Mouse (Mus musculus) embryonic facial prominence, embryonic 11.5 days (tissue): ENCODE measurements around the gene Hps4. TPM values are rescaled to one million over a fixed set of nuclear protein-coding genes. Genes with fewer than 3 reads are reported as not detected.
"Not testable (repeated sequence)": the region's sequence is repeated elsewhere in the genome, so short reads cannot be mapped to it uniquely, and the experiment has no call there.

Experiments used
- ATAC-seq: fragments of 200-750 bp; cut with Nextera tagmentation; replicated peaks from 2 replicates; pipeline ENCODE4 v1.8.0; 2017; ENCODE audit warnings: low read depth; ENCODE audit not compliant: insufficient number of reproducible peaks, low FRiP score, low TSS enrichment
- DNase-seq: peaks from one replicate; pipeline ENCODE4 v3.0.0-alpha.2; 2015; ENCODE audit warnings: low spot score
- H3K27ac ChIP-seq: fragments of 300-500 bp; sonication (generic); replicated peaks from 2 replicates; pipeline ENCODE4 v1.5.1; 2014; ENCODE audit warnings: mild to moderate bottlenecking, low read depth, low read length, control low read depth
- H3K27me3 ChIP-seq: fragments of 300-500 bp; sonication (generic); 2 replicates; pipeline ENCODE4 v1.6.1; 2014; ENCODE audit warnings: mild to moderate bottlenecking, low read length, moderate library complexity, mixed read lengths; ENCODE audit not compliant: control insufficient read depth, insufficient read depth
- H3K36me3 ChIP-seq: fragments of 300-500 bp; sonication (generic); replicated peaks from 2 replicates; pipeline ENCODE4 v1.6.1; 2014; ENCODE audit warnings: low read depth, mild to moderate bottlenecking, low read length, moderate library complexity, mixed read lengths; ENCODE audit not compliant: control insufficient read depth, insufficient read depth
- H3K4me1 ChIP-seq: fragments of 300-500 bp; sonication (generic); 2 replicates; pipeline ENCODE4 v1.6.1; 2014; ENCODE audit warnings: low read length, mixed read lengths; ENCODE audit not compliant: control insufficient read depth, insufficient read depth
- H3K4me2 ChIP-seq: fragments of 300-500 bp; sonication (generic); 2 replicates; pipeline ENCODE4 v1.6.1; 2014; ENCODE audit warnings: low read depth, mild to moderate bottlenecking, control low read depth, low read length, moderate library complexity
- H3K4me3 ChIP-seq: fragments of 300-500 bp; sonication (generic); 2 replicates; pipeline ENCODE4 v1.5.1; 2014; ENCODE audit warnings: low read depth, low read length, control low read depth
- H3K9ac ChIP-seq: fragments of 300-500 bp; sonication (generic); replicated peaks from 2 replicates; pipeline ENCODE4 v1.6.1; 2014; ENCODE audit warnings: mild to moderate bottlenecking, control low read depth, low read length
- H3K9me3 ChIP-seq: fragments of 300-500 bp; sonication (generic); replicated peaks from 2 replicates; pipeline ENCODE4 v1.6.1; 2016; ENCODE audit warnings: mild to moderate bottlenecking, low read length, inconsistent platforms, mixed read lengths; ENCODE audit not compliant: control insufficient read depth
- WGBS: fragments of 180-500 bp; shearing (Covaris S2); extraction: QIAGEN DNeasy Blood & Tissue Kit; methylation state at CpG from one replicate; pipeline ENCODE4 v1.1.7; 2014; 5-methylcytosine and 5-hydroxymethylcytosine counted together
- polyA plus RNA-seq: library from polyadenylated mRNA; unstranded; fragments of >200 nt; fragmentation: Nextera tagmentation; extraction: Ambion mirVana; gene quantifications from 2 replicates; pipeline ENCODE4 v1.2.1, GENCODE M21; 2014

Gene Hps4
- polyA plus RNA-seq, 1 experiment from 2014 or later: 28.6 TPM

DNA sequence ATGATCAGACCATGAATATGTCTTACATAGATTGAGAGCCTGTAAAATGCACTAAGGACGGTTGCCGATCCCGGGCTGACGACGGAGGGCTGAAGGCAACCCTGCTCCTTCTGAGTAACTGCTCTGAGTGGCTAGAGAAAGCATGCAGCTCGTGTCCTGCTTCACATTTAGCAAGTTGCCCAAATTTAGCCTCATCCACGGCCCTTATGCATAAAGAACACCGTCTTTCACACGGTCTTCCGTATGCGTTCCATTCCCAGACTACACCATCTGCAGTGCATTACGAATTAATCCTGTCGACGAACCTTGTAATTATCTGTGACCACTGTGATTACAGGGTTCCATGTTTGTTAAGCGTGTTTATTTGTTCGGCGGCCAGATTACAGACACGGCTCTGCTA, 53.2 kb downstream of the Hps4 start:
- H3K4me3 ChIP-seq: no peak overlapping the region
- H3K9ac ChIP-seq: no peak overlapping the region
- no peaks in the 10 kb centered on the region for H3K36me3 ChIP-seq
- H3K4me2 ChIP-seq: no peak overlapping the region
- no peaks in the 10 kb centered on the region for H3K9me3 ChIP-seq
- H3K4me1 ChIP-seq: peaks cover 4% of the 10 kb centered on the region
- no peak for ATAC-seq
- peak overlapping the region; percentile 61; the same call in 1 of the 2 replicates for H3K27ac ChIP-seq
- peak; percentile 73 for DNase-seq
- no peaks in the 10 kb centered on the region for H3K27me3 ChIP-seq
- WGBS: 52% methylated on average over 18 of the region's 18 CpGs

DNA sequence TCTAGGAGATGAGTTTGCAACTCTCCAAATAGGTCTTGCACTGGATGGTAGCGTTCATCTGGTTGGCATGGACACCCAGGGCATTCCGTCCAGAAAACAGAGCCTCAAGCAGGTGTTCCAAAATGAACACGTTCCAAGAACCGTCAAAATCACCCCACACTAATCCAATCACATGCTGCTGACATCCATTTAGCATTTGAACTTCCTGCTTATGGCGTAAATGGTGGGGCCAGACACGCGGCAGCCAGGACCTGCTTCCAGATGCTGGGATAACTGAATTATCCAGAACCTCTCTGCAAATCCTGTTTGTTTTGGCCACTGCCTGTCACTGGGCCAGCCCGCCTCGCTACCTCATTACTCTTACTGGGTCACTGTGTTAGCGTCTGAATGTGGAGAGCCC, 56.4 kb downstream of the Hps4 start:
- Histone ChIP-seq H3K4me1 (no peaks in the 10 kb centered on the region; the same call in 1 of the 2 replicates), H3K4me3 (no peak overlapping the region), H3K4me2 (no peak overlapping the region), H3K9me3 (no peaks in the 10 kb centered on the region), H3K27ac (no peak overlapping the region), H3K36me3 (no peaks in the 10 kb centered on the region), H3K27me3 (no peaks in the 10 kb centered on the region), H3K9ac (no peak overlapping the region)
- DNase-seq (peak; percentile 18), ATAC-seq (no peak)
- 66% methylated on average over 10 of the region's 10 CpGs for WGBS

DNA sequence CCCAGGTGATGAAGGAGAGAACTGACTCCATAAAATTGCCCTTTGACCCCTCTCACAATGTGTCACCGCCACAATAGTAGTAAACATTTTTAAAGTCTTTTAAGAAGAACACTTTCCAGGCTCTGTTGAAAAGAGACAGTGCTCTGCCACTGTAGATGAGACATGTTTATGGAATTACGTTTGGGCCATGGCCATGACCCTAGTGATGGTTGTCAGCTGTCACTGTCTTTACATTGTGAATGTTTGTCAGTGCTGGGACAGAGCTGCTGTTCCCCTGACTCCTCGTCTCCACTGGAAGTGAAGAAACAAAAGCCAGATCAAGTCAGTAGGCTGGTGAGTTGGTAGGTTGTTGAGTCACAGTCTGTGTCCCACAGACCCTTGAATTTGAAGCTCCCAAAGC, 59.6 kb downstream of the Hps4 start:
- no peaks in the 10 kb centered on the region for H3K9me3 ChIP-seq
- H3K27me3 ChIP-seq: no peaks in the 10 kb centered on the region
- H3K9ac ChIP-seq: no peak overlapping the region
- no peak overlapping the region for H3K27ac ChIP-seq
- H3K36me3 ChIP-seq: no peaks in the 10 kb centered on the region
- H3K4me2 ChIP-seq: no peak overlapping the region
- 71% methylated on average over 3 of the region's 3 CpGs for WGBS
- DNase-seq (no peak), ATAC-seq (no peak)
- no peaks in the 10 kb centered on the region for H3K4me1 ChIP-seq
- no peak overlapping the region for H3K4me3 ChIP-seq

DNA sequence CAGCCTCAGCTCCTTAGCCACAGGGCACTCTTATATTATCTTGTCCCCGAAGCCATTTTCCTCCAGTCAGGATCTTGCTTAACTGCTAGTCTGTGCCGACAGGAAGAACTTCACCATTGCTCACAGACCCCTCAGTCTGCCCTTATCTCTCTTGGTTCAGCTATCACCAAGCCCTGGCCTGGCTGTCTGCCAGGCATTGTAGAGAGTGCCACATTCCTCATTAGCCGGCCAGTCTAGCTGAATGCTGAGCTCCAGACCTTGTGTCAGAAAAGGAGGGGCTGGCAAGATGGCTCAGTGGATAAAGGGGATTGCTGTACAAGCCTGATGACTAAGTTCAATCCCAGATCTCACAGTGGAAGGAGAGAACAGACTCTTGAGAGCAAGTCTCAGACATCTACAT, 63.1 kb downstream of the Hps4 start:
- WGBS: 72% methylated on average over 3 of the region's 3 CpGs
- ATAC-seq (no peak), DNase-seq (no peak)
- no peaks in the 10 kb centered on the region for H3K27me3 ChIP-seq
- H3K9ac ChIP-seq: no peak overlapping the region
- no peak overlapping the region for H3K4me2 ChIP-seq
- no peak overlapping the region for H3K4me3 ChIP-seq
- no peak overlapping the region for H3K27ac ChIP-seq
- H3K4me1 ChIP-seq: no peaks in the 10 kb centered on the region
- H3K36me3 ChIP-seq: no peaks in the 10 kb centered on the region
- H3K9me3 ChIP-seq: no peaks in the 10 kb centered on the region

DNA sequence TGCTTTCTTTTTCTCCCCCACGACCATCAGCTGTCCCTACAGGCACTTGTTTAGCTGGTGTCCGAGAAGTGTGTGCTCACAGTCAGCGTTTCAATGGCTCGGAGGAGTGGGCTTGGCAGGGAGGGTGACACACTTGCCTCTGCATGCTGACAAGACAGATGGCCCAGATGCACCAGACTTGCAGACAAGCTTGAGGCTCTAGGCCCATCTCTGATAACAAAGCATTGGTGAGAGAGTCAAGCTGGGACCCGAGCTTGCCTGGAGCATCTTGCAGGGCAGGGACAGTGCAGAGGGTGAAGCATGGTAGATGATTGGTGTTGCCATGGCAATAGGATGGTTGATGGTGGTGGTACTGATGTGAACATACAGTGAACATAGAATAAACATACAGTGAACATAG, 66.4 kb downstream of the Hps4 start:
- Histone ChIP-seq H3K4me1 (peaks cover 3% of the 10 kb centered on the region), H3K4me3 (no peak overlapping the region), H3K36me3 (no peaks in the 10 kb centered on the region), H3K27me3 (no peaks in the 10 kb centered on the region), H3K27ac (no peak overlapping the region), H3K4me2 (no peak overlapping the region), H3K9ac (no peak overlapping the region), H3K9me3 (no peaks in the 10 kb centered on the region)
- DNase-seq (no peak), ATAC-seq (no peak)
- 78% methylated on average over 5 of the region's 5 CpGs for WGBS

DNA sequence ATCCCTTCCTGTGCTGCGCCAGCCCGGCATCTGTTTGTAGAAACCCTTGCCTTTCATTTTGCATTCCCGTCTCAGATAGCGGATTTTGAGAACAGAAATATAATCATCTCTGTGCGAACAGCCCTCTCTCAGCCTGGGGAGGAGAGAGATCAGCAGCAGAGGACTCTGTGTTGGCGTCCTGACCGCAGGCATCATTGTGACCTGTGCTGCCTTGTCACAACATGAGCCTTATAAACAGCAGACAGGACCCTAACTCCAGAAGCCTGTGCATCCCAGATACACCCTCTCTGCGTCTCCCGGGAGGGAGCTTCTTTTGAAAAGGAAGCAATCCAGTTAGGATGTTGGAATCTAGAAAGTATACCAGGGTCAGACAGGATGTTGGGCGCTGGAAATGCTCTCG, 68.2 kb downstream of the Hps4 start:
- H3K36me3 ChIP-seq: no peaks in the 10 kb centered on the region
- peaks cover 3% of the 10 kb centered on the region for H3K4me1 ChIP-seq
- no peak for ATAC-seq
- H3K27me3 ChIP-seq: no peaks in the 10 kb centered on the region
- no peak overlapping the region for H3K27ac ChIP-seq
- no peak overlapping the region for H3K4me3 ChIP-seq
- no peak for DNase-seq
- H3K4me2 ChIP-seq: no peak overlapping the region
- H3K9ac ChIP-seq: no peak overlapping the region
- H3K9me3 ChIP-seq: no peaks in the 10 kb centered on the region
- 33% methylated on average over 11 of the region's 11 CpGs for WGBS

DNA sequence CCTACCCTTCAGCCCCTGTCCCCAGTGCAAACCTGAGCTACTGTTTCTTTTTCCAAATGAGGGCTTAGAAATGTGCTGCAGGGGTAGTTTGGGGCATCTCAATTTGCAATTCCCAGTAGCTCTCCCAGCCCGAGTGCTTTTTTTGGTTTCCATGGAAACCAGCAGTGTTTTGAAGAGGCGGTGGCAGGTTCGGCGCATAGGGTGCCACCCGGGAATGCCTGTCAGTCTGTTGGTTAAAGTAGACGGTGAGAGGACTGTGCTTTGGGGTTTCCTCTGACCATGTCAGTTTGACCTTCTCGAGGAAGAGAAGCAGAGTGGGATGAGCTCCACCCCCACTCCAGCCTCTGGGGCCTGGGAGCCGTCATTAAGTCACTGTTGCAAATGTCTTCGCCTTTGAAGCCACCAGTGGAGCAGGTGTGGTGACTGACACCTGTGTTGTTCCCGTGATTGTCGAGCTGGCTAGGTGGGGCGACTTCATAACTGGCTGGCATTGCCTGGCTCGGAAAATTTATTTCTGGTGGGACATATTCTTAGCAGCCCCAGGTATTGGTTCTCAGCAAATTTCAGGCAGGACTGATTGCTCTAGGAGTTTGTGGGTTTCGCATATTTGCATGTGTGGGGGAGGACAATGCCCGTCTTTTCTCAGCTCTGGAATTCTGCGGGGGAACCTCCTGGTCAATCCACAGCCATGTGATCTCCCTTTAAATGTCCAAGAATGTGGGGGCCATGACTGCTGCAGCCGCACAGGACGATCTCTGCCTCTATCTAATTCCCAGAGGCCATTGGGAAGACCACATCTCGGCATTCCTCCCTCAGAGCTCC, 68.8 kb downstream of the Hps4 start:
- Histone ChIP-seq H3K27me3 (no peaks in the 10 kb centered on the region), H3K4me3 (no peak overlapping the region), H3K27ac (no peak overlapping the region), H3K4me1 (peaks cover 3% of the 10 kb centered on the region), H3K4me2 (0 out of 2 replicates have a peak overlapping the region, but pooled peaks have one; percentile 16), H3K9me3 (no peaks in the 10 kb centered on the region), H3K36me3 (no peaks in the 10 kb centered on the region), H3K9ac (no peak overlapping the region)
- DNase-seq (peak; percentile 79), ATAC-seq (no peak)
- WGBS: 10% methylated on average over 19 of the region's 19 CpGs

DNA sequence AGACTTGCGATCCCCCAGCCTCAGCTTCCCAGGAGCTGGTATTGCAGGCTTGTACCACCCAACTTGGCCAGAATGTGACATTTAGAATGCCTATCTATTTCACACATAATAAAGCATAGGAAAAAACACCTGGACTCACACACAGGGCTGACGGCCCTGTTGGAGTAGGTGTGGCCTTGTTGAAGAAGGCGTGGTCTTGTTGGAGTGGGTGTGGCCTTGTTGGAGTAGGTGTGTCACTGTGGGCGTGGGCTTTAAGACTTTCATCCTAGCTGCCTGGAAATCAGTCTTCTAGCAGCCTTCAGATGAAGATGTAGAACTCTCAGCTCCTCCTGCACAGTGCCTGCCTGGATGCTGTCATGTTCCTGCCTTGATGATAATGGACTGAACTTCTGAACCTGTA, 69.9 kb downstream of the Hps4 start:
- not testable (repeated sequence) for H3K4me1 ChIP-seq, H3K4me2 ChIP-seq, ATAC-seq

More for the DNA sequence above, 69.9 kb downstream of the Hps4 start:
- H3K27me3 ChIP-seq, H3K27ac ChIP-seq, H3K9ac ChIP-seq, DNase-seq, H3K36me3 ChIP-seq, H3K9me3 ChIP-seq, H3K4me3 ChIP-seq: not testable (repeated sequence)
- WGBS: 83% methylated on average over 4 of the region's 4 CpGs
